Mouse (Mus musculus) ES-Bruce4 (cell line): Measurements from ENCODE around the gene Amz1.

Experiments used
- CTCF ChIP-seq: IDR thresholded peaks from one replicate; pipeline ENCODE4 v1.8.1; 2011; ENCODE audit warnings: low read depth, low read length
- EP300 ChIP-seq: IDR thresholded peaks from 2 replicates; pipeline ENCODE4 v1.6.1; 2011; ENCODE audit warnings: low read depth, low read length; ENCODE audit not compliant: insufficient read depth
- POLR2A ChIP-seq: IDR thresholded peaks from one replicate; pipeline ENCODE4 v1.8.1; 2011; ENCODE audit warnings: low read length; ENCODE audit not compliant: insufficient read depth

DNA sequence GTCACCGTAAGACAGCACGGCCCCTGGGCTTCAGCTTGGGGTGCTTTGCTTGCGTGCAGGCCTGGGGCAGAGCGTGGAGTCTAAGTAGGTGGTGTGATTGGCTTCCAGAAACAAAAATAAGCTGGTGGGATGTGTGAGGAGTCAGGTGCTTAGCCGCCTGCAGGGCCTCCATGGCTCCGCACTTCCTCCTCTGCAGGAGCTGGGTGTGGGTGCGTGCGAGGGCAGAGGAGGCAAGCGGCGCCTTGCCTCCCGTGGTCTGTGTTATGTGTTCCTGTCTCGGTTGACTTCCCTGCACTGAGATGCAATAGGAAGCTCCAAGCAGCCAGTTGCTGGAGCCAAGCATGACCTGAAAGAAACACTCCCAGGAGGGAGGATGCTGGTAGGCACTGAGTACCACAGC is 15.9 kb downstream of the Amz1 start:
- TF ChIP-seq CTCF (no peak), POLR2A (no peak), EP300 (no peak)
